Mouse (Mus musculus) intestine, postnatal 0 days (tissue): ENCODE results near the gene Egfl6. TPM values are rescaled to one million over a fixed set of nuclear protein-coding genes. Genes with fewer than 3 reads are reported as not detected.

Experiments used
- ATAC-seq: fragments of 200-750 bp; cut with Nextera tagmentation; 2 replicates; pipeline ENCODE4 v1.8.0; 2017; ENCODE audit warnings: mild to moderate bottlenecking, moderate TSS enrichment, moderate library complexity
- H3K27ac ChIP-seq: fragments of 300-500 bp; sonication (generic); 2 replicates; pipeline ENCODE4 v1.5.1; 2014; ENCODE audit warnings: mild to moderate bottlenecking, low read depth, low read length, moderate library complexity
- H3K27me3 ChIP-seq: fragments of 300-500 bp; sonication (generic); replicated peaks from 2 replicates; pipeline ENCODE4 v1.6.1; 2014; ENCODE audit warnings: low read length, mixed read lengths; ENCODE audit not compliant: control insufficient read depth, insufficient read depth
- H3K36me3 ChIP-seq: fragments of 300-500 bp; sonication (generic); 2 replicates; pipeline ENCODE4 v1.6.1; 2014; ENCODE audit warnings: mild to moderate bottlenecking, moderate library complexity; ENCODE audit not compliant: control insufficient read depth, insufficient read depth
- H3K4me1 ChIP-seq: fragments of 300-500 bp; sonication (generic); replicated peaks from 2 replicates; pipeline ENCODE4 v1.6.1; 2014; ENCODE audit warnings: antibody characterized with exemption, low read length, mixed read lengths; ENCODE audit not compliant: control insufficient read depth, insufficient read depth
- H3K4me2 ChIP-seq: fragments of 300-500 bp; sonication (generic); replicated peaks from 2 replicates; pipeline ENCODE4 v1.6.1; 2014; ENCODE audit warnings: low read depth, mild to moderate bottlenecking, moderate library complexity
- H3K4me3 ChIP-seq: fragments of 300-500 bp; sonication (generic); 2 replicates; pipeline ENCODE4 v1.5.1; 2014; ENCODE audit warnings: low read depth, low read length
- H3K9ac ChIP-seq: fragments of 300-500 bp; sonication (generic); 2 replicates; pipeline ENCODE4 v1.6.1; 2014; ENCODE audit warnings: mild to moderate bottlenecking, low read depth, low read length
- H3K9me3 ChIP-seq: fragments of 300-500 bp; sonication (generic); 2 replicates; pipeline ENCODE4 v1.6.1; 2016; ENCODE audit warnings: mixed run types; ENCODE audit not compliant: control insufficient read depth
- CTCF ChIP-seq: sonication (generic); IDR thresholded peaks from 2 replicates; pipeline ENCODE4 v1.5.1; 2016; ENCODE audit warnings: low read depth, mild to moderate bottlenecking, control low read depth, antibody characterized with exemption, moderate library complexity
- WGBS: fragments of 180-500 bp; shearing (Covaris S2); extraction: QIAGEN DNeasy Blood & Tissue Kit; methylation state at CpG from one replicate; pipeline ENCODE4 v1.1.7; 2014; 5-methylcytosine and 5-hydroxymethylcytosine counted together
- polyA plus RNA-seq: library from polyadenylated mRNA; unstranded; fragments of >200 nt; fragmentation: Nextera tagmentation; extraction: Ambion mirVana; gene quantifications from 2 replicates; pipeline ENCODE4 v1.2.1, GENCODE M21; 2015

The Egfl6 gene
- polyA plus RNA-seq, 1 experiment from 2014 or later = 0.83 TPM

- H3K36me3 ChIP-seq = no peaks in the 10 kb centered on the region
- peak; percentile 92 for ATAC-seq
- no peaks in the 10 kb centered on the region for H3K9me3 ChIP-seq
- peak within 1 kb of the TSS; percentile 74 for H3K9ac ChIP-seq
- H3K4me2 ChIP-seq = peak within 1 kb of the TSS; percentile 55
- H3K27ac ChIP-seq = peak within 1 kb of the TSS; percentile 91
- no peaks in the 10 kb centered on the region for H3K4me1 ChIP-seq
- H3K4me3 ChIP-seq = peak within 1 kb of the TSS; percentile 62
- no peaks in the 10 kb centered on the region for H3K27me3 ChIP-seq
- 13% methylated on average over 41 of the region's 41 CpGs for WGBS
- TF ChIP-seq CTCF = no peak
These were observed 106.0 kb downstream of the Egfl6 start, which contains the start of gene Rab9 for GRCm38 (mm10) chrX:166479365-166479983. Gene Rab9 (minus strand): TSS chrX:166479867.

GRCm38 (mm10) chrX:166478631-166479364, 106.7 kb downstream of the Egfl6 start:
- Histone ChIP-seq H3K9me3 (no peaks in the 10 kb centered on the region), H3K9ac (peak overlapping the region; percentile 74), H3K27me3 (no peaks in the 10 kb centered on the region), H3K36me3 (no peaks in the 10 kb centered on the region), H3K4me3 (peak overlapping the region; percentile 62), H3K4me1 (no peaks in the 10 kb centered on the region), H3K4me2 (peak overlapping the region; percentile 55), H3K27ac (peak overlapping the region; percentile 91)
- WGBS = 19% methylated on average over 28 of the region's 28 CpGs
- TF ChIP-seq CTCF = no peak
- peak; percentile 79 for ATAC-seq

- no peak for TF ChIP-seq CTCF
- H3K27me3 ChIP-seq = no peaks in the 10 kb centered on the region
- no peaks in the 10 kb centered on the region for H3K4me1 ChIP-seq
- peak overlapping the region; percentile 55 for H3K4me2 ChIP-seq
- ATAC-seq = no peak
- 65% methylated on average over 6 of the region's 6 CpGs for WGBS
- H3K27ac ChIP-seq = no peak overlapping the region
- H3K36me3 ChIP-seq = no peaks in the 10 kb centered on the region
- H3K9ac ChIP-seq = no peak overlapping the region
- 0 out of 2 replicates have a peak overlapping the region, but pooled peaks have one; percentile 14 for H3K4me3 ChIP-seq
- no peaks in the 10 kb centered on the region for H3K9me3 ChIP-seq
These were observed 108.1 kb downstream of the Egfl6 start for GRCm38 (mm10) chrX:166477393-166477792.

Other genes starting within 250 kb of the Egfl6 start
- gene Trappc2, start 145.1 kb downstream of the Egfl6 start, polyA plus RNA-seq = 20.8 and 21.6 TPM in 2 replicates
- 3.9 and 4.3 TPM in 2 replicates for gene Ofd1, start 145.0 kb downstream of the Egfl6 start, polyA plus RNA-seq
- 78.0 and 79.6 TPM in 2 replicates for gene Rab9, start 105.9 kb downstream of the Egfl6 start, polyA plus RNA-seq
- gene Tceanc, start 67.2 kb downstream of the Egfl6 start, polyA plus RNA-seq = 3.1 and 3.5 TPM in 2 replicates